Mouse (Mus musculus): Measurements from ENCODE around the gene Erbb2. TPM values are rescaled to one million over a fixed set of nuclear protein-coding genes. Genes with fewer than 3 reads are reported as not detected.

Erbb2 gene
- 39.7 and 45.2 TPM in 2 replicates for polyA plus RNA-seq (2012; rRNA removed)

GRCm38 (mm10) chr11:98412273-98412796 is at the start of gene Erbb2:
Gene Erbb2 (plus strand): TSS chr11:98412470.

GRCm38 (mm10) chr11:98383261-98384030 is 28.8 kb upstream of the Erbb2 start, which contains the start of gene Tcap:
Gene Tcap (plus strand): TSS chr11:98383811.

GRCm38 (mm10) chr11:98385638-98386585 is 26.4 kb upstream of the Erbb2 start, which contains the start of gene Pnmt:
Gene Pnmt (plus strand): TSS chr11:98386450.

DNA sequence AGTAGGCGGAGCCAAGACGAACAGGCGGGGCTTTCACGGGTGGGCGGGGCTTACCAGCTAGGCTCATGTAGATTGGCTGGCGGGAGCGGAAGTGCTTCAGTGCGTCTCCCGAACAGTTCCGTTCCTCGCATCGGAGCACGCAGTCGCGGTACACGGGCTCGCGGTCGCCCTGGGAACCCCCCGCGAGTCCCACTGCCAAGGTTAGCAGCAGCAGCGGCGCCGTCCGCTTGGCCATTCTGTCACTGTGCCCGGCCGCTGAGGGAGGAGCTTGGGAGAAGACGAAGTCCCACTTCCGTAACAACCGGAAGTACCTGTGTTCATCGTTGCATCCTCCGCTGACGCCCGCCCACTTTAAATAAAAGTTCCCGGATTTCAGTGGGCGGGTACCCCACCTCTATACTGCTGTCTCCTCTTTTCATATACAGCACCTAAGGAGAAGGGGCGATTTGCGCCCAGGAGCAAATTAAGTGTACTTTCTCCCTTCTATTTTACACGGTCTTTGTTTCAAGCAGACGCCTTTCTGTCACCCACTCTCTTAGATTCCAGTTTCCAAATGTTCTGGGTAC is 12.0 kb upstream of the Erbb2 start, which contains the start of gene Pgap3:
Gene Pgap3, minus strand, starts transcription at position 330 of the 566 bp plus-strand sequence.

GRCm38 (mm10) chr11:98438331-98439158 is 26.3 kb downstream of the Erbb2 start, which contains the start of gene Mien1:
Gene Mien1 (minus strand): TSS chr11:98438991.

GRCm38 (mm10) chr11:98446213-98446561 is 33.9 kb downstream of the Erbb2 start, which contains the start of gene Grb7:
Gene Grb7 (plus strand): TSS chr11:98446394.

Other genes with a start within 250 kb of the Erbb2 start
- 9.5 and 13.0 TPM in 2 replicates for gene Med1, start 219.2 kb upstream of the Erbb2 start, polyA plus RNA-seq (2012; rRNA removed)
- 10.5 and 13.7 TPM in 2 replicates for gene Cdk12, start 209.4 kb upstream of the Erbb2 start, polyA plus RNA-seq (2012; rRNA removed)
- gene Neurod2, start 82.8 kb upstream of the Erbb2 start, polyA plus RNA-seq (2012; rRNA removed), result not detected in 2 replicates
- 21.9 and 22.6 TPM in 2 replicates for gene Ppp1r1b, start 64.1 kb upstream of the Erbb2 start, polyA plus RNA-seq (2012; rRNA removed)
- gene Stard3, start 54.1 kb upstream of the Erbb2 start, polyA plus RNA-seq (2012; rRNA removed), result 121 and 122 TPM in 2 replicates
- 1.5 and 1.6 TPM in 2 replicates for gene Tcap, start 28.7 kb upstream of the Erbb2 start, polyA plus RNA-seq (2012; rRNA removed)
- 0.20 TPM in 1 of 2 replicates, not detected in the other for gene Pnmt, start 26.0 kb upstream of the Erbb2 start, polyA plus RNA-seq (2012; rRNA removed)
- 43.4 and 44.6 TPM in 2 replicates for gene Pgap3, start 12.0 kb upstream of the Erbb2 start, polyA plus RNA-seq (2012; rRNA removed)
- 33.6 and 37.7 TPM in 2 replicates for gene Mien1, start 26.5 kb downstream of the Erbb2 start, polyA plus RNA-seq (2012; rRNA removed)
- gene Grb7, start 33.9 kb downstream of the Erbb2 start, polyA plus RNA-seq (2012; rRNA removed), result 17.5 TPM in 2 replicates
- 1.5 TPM in 2 replicates for gene Ikzf3, start 133.6 kb downstream of the Erbb2 start, polyA plus RNA-seq (2012; rRNA removed)
- 0.14 TPM in 1 of 2 replicates, not detected in the other for gene Zpbp2, start 138.6 kb downstream of the Erbb2 start, polyA plus RNA-seq (2012; rRNA removed)
- 116 and 131 TPM in 2 replicates for gene Ormdl3, start 174.9 kb downstream of the Erbb2 start, polyA plus RNA-seq (2012; rRNA removed)
- gene Lrrc3c, start 185.8 kb downstream of the Erbb2 start, polyA plus RNA-seq (2012; rRNA removed), result not detected in 2 replicates
- gene Gm12355, start 213.2 kb downstream of the Erbb2 start, polyA plus RNA-seq (2012; rRNA removed), result not detected in 2 replicates
- not detected in 2 replicates for gene Gsdma3, start 213.9 kb downstream of the Erbb2 start, polyA plus RNA-seq (2012; rRNA removed)
- gene Gsdma2, start 234.3 kb downstream of the Erbb2 start, polyA plus RNA-seq (2012; rRNA removed), result not detected in 2 replicates

Data from ovary, adult 2 months (tissue).